Mouse (Mus musculus): Measurements from ENCODE around the gene Eif4e3. TPM values are rescaled to one million over a fixed set of nuclear protein-coding genes. Genes with fewer than 3 reads are reported as not detected.

Eif4e3 gene
- polyA plus RNA-seq, 1 experiment from 2014 or later: 4.3 TPM

- Histone ChIP-seq H3K9me3 (ENCODE audit: low read length) (no peaks in the 10 kb centered on the region), H3K36me3 (replicated peaks; ENCODE audit: insufficient read depth, low read length) (no peaks in the 10 kb centered on the region), H3K4me1 (ENCODE audit: insufficient read depth) (0 out of 2 replicates have a peak, but pooled peaks cover 3% of the 10 kb centered on the region), H3K4me2 (ENCODE audit: low read depth, low read length) (no peak overlapping the region), H3K27ac (ENCODE audit: low read depth) (no peak overlapping the region), H3K4me3 (ENCODE audit: low read depth, low read length) (no peak overlapping the region), H3K27me3 (ENCODE audit: insufficient read depth, low read length) (no peaks in the 10 kb centered on the region), H3K9ac (replicated peaks) (no peak overlapping the region)
- no peak for DNase-seq
- TF ChIP-seq EP300 (IDR thresholded peaks at IDR 0.05; ENCODE audit: low read depth) (no peak), CTCF (IDR thresholded peaks at IDR 0.05; ENCODE audit: low read depth) (no peak)
- no peak for ATAC-seq
- WGBS (ENCODE audit: insufficient replicate concordance): 75% methylated on average over 3 of the region's 3 CpGs
These were observed 42.0 kb downstream of the Eif4e3 start for GRCm38 (mm10) chr6:99624542-99624941.

- no peaks in the 10 kb centered on the region for H3K36me3 ChIP-seq (replicated peaks; ENCODE audit: insufficient read depth, low read length)
- no peak overlapping the region for H3K9ac ChIP-seq (replicated peaks)
- H3K27ac ChIP-seq (ENCODE audit: low read depth): no peak overlapping the region
- H3K27me3 ChIP-seq (ENCODE audit: insufficient read depth, low read length): no peaks in the 10 kb centered on the region
- no peak overlapping the region for H3K4me2 ChIP-seq (ENCODE audit: low read depth, low read length)
- peak; percentile 54 for TF ChIP-seq CTCF (IDR thresholded peaks at IDR 0.05; ENCODE audit: low read depth)
- no peak for TF ChIP-seq EP300 (IDR thresholded peaks at IDR 0.05; ENCODE audit: low read depth)
- no peaks in the 10 kb centered on the region for H3K9me3 ChIP-seq (ENCODE audit: low read length)
- ATAC-seq (no peak), DNase-seq (peak; percentile 46)
- 50% methylated on average over 6 of the region's 6 CpGs for WGBS (ENCODE audit: insufficient replicate concordance)
- H3K4me3 ChIP-seq (ENCODE audit: low read depth, low read length): no peak overlapping the region
- 0 out of 2 replicates have a peak, but pooled peaks cover 4% of the 10 kb centered on the region for H3K4me1 ChIP-seq (ENCODE audit: insufficient read depth)
These were observed 42.9 kb downstream of the Eif4e3 start for GRCm38 (mm10) chr6:99623641-99624040.

- DNase-seq: no peak
- Histone ChIP-seq H3K36me3 (replicated peaks; ENCODE audit: insufficient read depth, low read length) (no peaks in the 10 kb centered on the region), H3K27ac (ENCODE audit: low read depth) (no peak overlapping the region), H3K4me1 (ENCODE audit: insufficient read depth) (0 out of 2 replicates have a peak, but pooled peaks cover 4% of the 10 kb centered on the region), H3K27me3 (ENCODE audit: insufficient read depth, low read length) (no peaks in the 10 kb centered on the region), H3K4me2 (ENCODE audit: low read depth, low read length) (no peak overlapping the region), H3K9ac (replicated peaks) (no peak overlapping the region), H3K9me3 (ENCODE audit: low read length) (no peaks in the 10 kb centered on the region), H3K4me3 (ENCODE audit: low read depth, low read length) (no peak overlapping the region)
- whole genome bisulfite sequencing (ENCODE audit: insufficient replicate concordance): 67% methylated on average over 4 of the region's 4 CpGs
- ATAC-seq: no peak
- no peak for TF ChIP-seq CTCF (IDR thresholded peaks at IDR 0.05; ENCODE audit: low read depth)
- no peak for TF ChIP-seq EP300 (IDR thresholded peaks at IDR 0.05; ENCODE audit: low read depth)
These were observed 45.4 kb downstream of the Eif4e3 start for GRCm38 (mm10) chr6:99621167-99621566.

- WGBS (ENCODE audit: insufficient replicate concordance): 36% methylated on average over 7 of the region's 7 CpGs
- no peak overlapping the region for H3K4me3 ChIP-seq (ENCODE audit: low read depth, low read length)
- no peak for ATAC-seq
These were observed 46.1 kb downstream of the Eif4e3 start for GRCm38 (mm10) chr6:99620471-99620870.

GRCm38 (mm10) chr6:99619964-99620363 is 46.6 kb downstream of the Eif4e3 start:
- Histone ChIP-seq H3K4me3 (ENCODE audit: low read depth, low read length) (no peak overlapping the region), H3K4me1 (ENCODE audit: insufficient read depth) (0 out of 2 replicates have a peak, but pooled peaks cover 2% of the 10 kb centered on the region), H3K9ac (replicated peaks) (no peak overlapping the region), H3K4me2 (ENCODE audit: low read depth, low read length) (no peak overlapping the region), H3K27me3 (ENCODE audit: insufficient read depth, low read length) (no peaks in the 10 kb centered on the region), H3K9me3 (ENCODE audit: low read length) (no peaks in the 10 kb centered on the region), H3K27ac (ENCODE audit: low read depth) (no peak overlapping the region), H3K36me3 (replicated peaks; ENCODE audit: insufficient read depth, low read length) (no peaks in the 10 kb centered on the region)
- no peak for ATAC-seq
- DNase-seq: no peak
- WGBS (ENCODE audit: insufficient replicate concordance): 42% methylated on average over 8 of the region's 8 CpGs
- TF ChIP-seq EP300 (IDR thresholded peaks at IDR 0.05; ENCODE audit: low read depth) (no peak), CTCF (IDR thresholded peaks at IDR 0.05; ENCODE audit: low read depth) (no peak)

More at GRCm38 (mm10) chr6:99620471-99620870, 46.1 kb downstream of the Eif4e3 start:
- no peak for DNase-seq
- H3K9me3 ChIP-seq (ENCODE audit: low read length): no peaks in the 10 kb centered on the region
- H3K36me3 ChIP-seq (replicated peaks; ENCODE audit: insufficient read depth, low read length): no peaks in the 10 kb centered on the region
- H3K4me2 ChIP-seq (ENCODE audit: low read depth, low read length): no peak overlapping the region
- no peak overlapping the region for H3K27ac ChIP-seq (ENCODE audit: low read depth)
- no peaks in the 10 kb centered on the region for H3K27me3 ChIP-seq (ENCODE audit: insufficient read depth, low read length)
- 0 out of 2 replicates have a peak, but pooled peaks cover 3% of the 10 kb centered on the region for H3K4me1 ChIP-seq (ENCODE audit: insufficient read depth)
- no peak overlapping the region for H3K9ac ChIP-seq (replicated peaks)
- TF ChIP-seq EP300 (IDR thresholded peaks at IDR 0.05; ENCODE audit: low read depth) (no peak), CTCF (IDR thresholded peaks at IDR 0.05; ENCODE audit: low read depth) (no peak)

GRCm38 (mm10) chr6:99619466-99619865 is 47.1 kb downstream of the Eif4e3 start:
- no peaks in the 10 kb centered on the region for H3K9me3 ChIP-seq (ENCODE audit: low read length)
- ATAC-seq (no peak), DNase-seq (no peak)
- H3K27me3 ChIP-seq (ENCODE audit: insufficient read depth, low read length): no peaks in the 10 kb centered on the region
- WGBS (ENCODE audit: insufficient replicate concordance): 29% methylated on average over 8 of the region's 8 CpGs
- no peak overlapping the region for H3K27ac ChIP-seq (ENCODE audit: low read depth)
- no peaks in the 10 kb centered on the region for H3K36me3 ChIP-seq (replicated peaks; ENCODE audit: insufficient read depth, low read length)
- no peak for TF ChIP-seq EP300 (IDR thresholded peaks at IDR 0.05; ENCODE audit: low read depth)
- no peak for TF ChIP-seq CTCF (IDR thresholded peaks at IDR 0.05; ENCODE audit: low read depth)
- no peak overlapping the region for H3K4me3 ChIP-seq (ENCODE audit: low read depth, low read length)
- no peak overlapping the region for H3K4me2 ChIP-seq (ENCODE audit: low read depth, low read length)
- H3K4me1 ChIP-seq (ENCODE audit: insufficient read depth): 0 out of 2 replicates have a peak, but pooled peaks cover 2% of the 10 kb centered on the region
- no peak overlapping the region for H3K9ac ChIP-seq (replicated peaks)
